Comparison of ENCODE assay signal across 14 mouse cellular contexts in the genomic region with DNA sequence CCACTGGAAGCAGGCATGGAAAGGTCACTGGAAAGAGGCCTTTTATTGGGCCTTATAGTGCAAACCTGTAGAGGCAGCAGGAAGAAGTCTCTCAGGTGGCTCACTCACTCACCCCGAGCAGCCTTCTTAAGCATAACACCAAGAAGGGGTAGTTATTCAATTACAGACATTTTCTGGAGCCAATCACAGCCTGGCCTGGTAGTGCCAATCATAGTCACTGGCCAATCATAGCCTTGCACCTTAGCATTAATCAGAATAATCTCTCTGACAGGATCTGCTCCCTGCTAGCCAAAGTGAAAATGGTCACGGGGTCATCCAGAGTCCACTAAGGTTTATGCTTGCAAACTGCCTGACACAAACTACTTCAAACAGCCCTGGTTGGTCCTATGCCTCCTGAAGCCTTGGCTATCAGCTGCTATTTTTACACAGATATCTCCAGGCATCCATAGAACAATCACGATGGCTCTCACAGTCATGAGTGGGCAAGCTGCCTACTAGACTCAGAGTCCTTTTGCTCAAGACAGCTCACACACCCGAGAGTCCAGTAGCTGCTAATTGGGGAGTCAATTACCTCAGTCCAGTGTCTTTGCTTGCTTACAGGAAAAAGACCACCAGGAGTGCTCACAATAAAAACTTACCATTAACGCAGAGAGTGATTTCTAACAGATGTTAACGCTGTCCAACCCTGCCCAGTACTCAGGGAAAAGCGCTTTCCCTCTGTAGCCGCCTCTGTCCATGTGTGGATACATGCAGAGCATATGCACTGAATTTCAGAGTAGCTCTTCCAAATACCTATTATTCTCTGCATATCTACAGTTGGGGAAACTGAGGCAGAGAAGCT.
DNase-seq lines count a peak whose midpoint lies in the region; ATAC-seq lines count a peak whose summit lies in the region.
"Had no signal": no experiment of that assay in that cellular context is flagged by ENCODE, and none has a peak within 500 bp of the region (broad histone marks: within the 10 kb centered on the region; RNA-seq: fewer than 3 reads in every experiment).

No protein-coding gene starts in this region.

- no peak overlapping the region for H3K27ac ChIP-seq in liver, embryonic 16.5 days (ENCODE audit: low read length)
- H3K27ac ChIP-seq in liver, embryonic 11.5 days (ENCODE audit: low read depth, low read length) = no peak overlapping the region
- H3K27ac ChIP-seq in kidney, embryonic 14.5 days (ENCODE audit: low read depth, low read length) = no peak overlapping the region
- H3K27ac ChIP-seq: forebrain, embryonic 15.5 days; heart, embryonic 13.5 days; liver, embryonic 14.5 days; neural tube, embryonic 12.5 days had no signal

- 59% methylated on average over 8 of the region's 8 CpGs for WGBS in liver, embryonic 16.5 days (ENCODE audit: insufficient replicate concordance)
- 62% methylated on average over 8 of the region's 8 CpGs for WGBS in liver, embryonic 11.5 days
- WGBS in kidney, embryonic 14.5 days = 44% methylated on average over 8 of the region's 8 CpGs

- H3K27me3 ChIP-seq in liver, embryonic 16.5 days (ENCODE audit: control insufficient read depth, insufficient read depth, low read depth, low read length) = no peaks in the 10 kb centered on the region
- no peaks in the 10 kb centered on the region for H3K27me3 ChIP-seq in liver, embryonic 11.5 days (replicated peaks; ENCODE audit: control insufficient read depth, insufficient read depth, low read length)
- H3K27me3 ChIP-seq in kidney, embryonic 14.5 days (ENCODE audit: control insufficient read depth, insufficient read depth, low read length) = peaks cover 2% of the 10 kb centered on the region; the same call in 1 of the 2 replicates
- H3K27me3 ChIP-seq: forebrain, embryonic 15.5 days had no signal

- no peaks in the 10 kb centered on the region for H3K4me1 ChIP-seq in liver, embryonic 16.5 days (ENCODE audit: control insufficient read depth, low read depth, low read length)
- 0 out of 2 replicates have a peak, but pooled peaks cover 3% of the 10 kb centered on the region for H3K4me1 ChIP-seq in liver, embryonic 11.5 days (replicated peaks; ENCODE audit: control insufficient read depth, insufficient read depth, low read length)
- H3K4me1 ChIP-seq in kidney, embryonic 14.5 days (ENCODE audit: control insufficient read depth, insufficient read depth, low read length) = 0 out of 2 replicates have a peak, but pooled peaks cover 6% of the 10 kb centered on the region

- no peak overlapping the region for H3K4me2 ChIP-seq in liver, embryonic 16.5 days (ENCODE audit: low read depth, low read length)
- H3K4me2 ChIP-seq in liver, embryonic 11.5 days = no peak overlapping the region
- no peak overlapping the region for H3K4me2 ChIP-seq in kidney, embryonic 14.5 days (replicated peaks; ENCODE audit: low read depth, low read length)
- H3K4me2 ChIP-seq: forebrain, embryonic 15.5 days; heart, embryonic 13.5 days; midbrain, embryonic 11.5 days; neural tube, embryonic 12.5 days had no signal

- no peaks in the 10 kb centered on the region for H3K36me3 ChIP-seq in liver, embryonic 16.5 days (ENCODE audit: control insufficient read depth, insufficient read depth)
- H3K36me3 ChIP-seq in liver, embryonic 11.5 days (ENCODE audit: control insufficient read depth, insufficient read depth, low read length) = no peaks in the 10 kb centered on the region
- no peaks in the 10 kb centered on the region for H3K36me3 ChIP-seq in kidney, embryonic 14.5 days (ENCODE audit: control insufficient read depth, insufficient read depth, low read length)
- H3K36me3 ChIP-seq: forebrain, embryonic 15.5 days; heart, embryonic 13.5 days; neural tube, embryonic 12.5 days had no signal

- DNase-seq in liver, embryonic 11.5 days (ENCODE audit: low spot score) = no peak
- peak; percentile 71 for DNase-seq in forelimb bud, embryonic 11.5 days (ENCODE audit: low read depth, low spot score)
- peak; percentile 38 for DNase-seq in retina, embryonic 14.5 days (ENCODE audit: low spot score)
- no peak for DNase-seq in ovary, postnatal 36 days (ENCODE audit: low spot score)
- DNase-seq in urinary bladder, adult 2 months (ENCODE audit: low spot score) = no peak
- no peak for DNase-seq in adrenal gland, adult (ENCODE audit: inconsistent age in 2 of 2, low spot score in 1 of 2)
- DNase-seq: right cerebral cortex, postnatal 14 days had no signal

- peak; percentile 48; the same call in 1 of the 2 replicates for ATAC-seq in liver, embryonic 16.5 days (ENCODE audit: low read depth)
- ATAC-seq in liver, embryonic 11.5 days (replicated peaks; ENCODE audit: low FRiP score) = no peak
- peak; percentile 58; the same call in 1 of the 2 replicates for ATAC-seq in kidney, embryonic 14.5 days (ENCODE audit: low FRiP score, low TSS enrichment)
- ATAC-seq: forebrain, embryonic 15.5 days had no signal

- no peak overlapping the region for H3K4me3 ChIP-seq in liver, embryonic 16.5 days (ENCODE audit: low read depth, low read length)
- H3K4me3 ChIP-seq in liver, embryonic 11.5 days (ENCODE audit: low read depth, low read length) = no peak overlapping the region
- no peak overlapping the region for H3K4me3 ChIP-seq in kidney, embryonic 14.5 days (ENCODE audit: low read length)
- H3K4me3 ChIP-seq: forebrain, embryonic 15.5 days; heart, embryonic 13.5 days; neural tube, embryonic 12.5 days had no signal

- H3K9me3 ChIP-seq in liver, embryonic 16.5 days (replicated peaks; ENCODE audit: control insufficient read depth, low read length) = no peaks in the 10 kb centered on the region
- no peaks in the 10 kb centered on the region for H3K9me3 ChIP-seq in liver, embryonic 11.5 days (ENCODE audit: control insufficient read depth, low read length)
- H3K9me3 ChIP-seq in kidney, embryonic 14.5 days (ENCODE audit: control insufficient read depth, low read length) = no peaks in the 10 kb centered on the region
- H3K9me3 ChIP-seq: forebrain, embryonic 15.5 days; heart, embryonic 13.5 days; neural tube, embryonic 12.5 days had no signal

- no peak overlapping the region for H3K9ac ChIP-seq in liver, embryonic 16.5 days (ENCODE audit: low read depth, low read length)
- no peak overlapping the region for H3K9ac ChIP-seq in liver, embryonic 11.5 days (ENCODE audit: low read depth, low read length)
- no peak overlapping the region for H3K9ac ChIP-seq in kidney, embryonic 14.5 days (ENCODE audit: low read depth, low read length)
- H3K9ac ChIP-seq: forebrain, embryonic 15.5 days; heart, embryonic 13.5 days; liver, embryonic 14.5 days; neural tube, embryonic 12.5 days had no signal

Comparison
In these comparisons a context has a peak if more than half of its experiments do, and no peak if none do; other contexts are left out.
1. DNase-seq: peak in forelimb bud, embryonic 11.5 days (single experiment) and retina, embryonic 14.5 days (single experiment); none in liver, embryonic 11.5 days (single experiment), ovary, postnatal 36 days (single experiment), urinary bladder, adult 2 months (single experiment) and adrenal gland, adult (0 of 2).